Mouse (Mus musculus) CH12.LX (cell line): ENCODE results near the gene Fam186a. TPM values are rescaled to one million over a fixed set of nuclear protein-coding genes. Genes with fewer than 3 reads are reported as not detected.
"Not testable (repeated sequence)": the region's sequence is repeated elsewhere in the genome, so short reads cannot be mapped to it uniquely, and the experiment has no call there.

Experiments used
- DNase-seq: peaks from one replicate; pipeline ENCODE4 v3.0.0-alpha.2; 2013; ENCODE audit errors: extremely low read depth
- H3K27ac ChIP-seq: 2 replicates; pipeline ENCODE4 v1.5.1; 2012; ENCODE audit warnings: low read depth, mild to moderate bottlenecking, control low read depth, moderate library complexity; ENCODE audit not compliant: insufficient read depth
- H3K27me3 ChIP-seq: replicated peaks from 2 replicates; pipeline ENCODE3; 2012; ENCODE audit warnings: inconsistent platforms
- H3K36me3 ChIP-seq, 2 experiments: replicated peaks in 1 of 2; 2 replicates each; pipeline versions ENCODE3 to v1.6.1; 2012; ENCODE audit warnings: inconsistent platforms in 1 of 2, low read length in 1 of 2, mild to moderate bottlenecking in 1 of 2, mixed read lengths in 1 of 2, moderate library complexity in 1 of 2; ENCODE audit not compliant: control insufficient read depth in 1 of 2, insufficient read depth in 1 of 2
- H3K4me1 ChIP-seq, 2 experiments: 2 replicates each; pipeline ENCODE4 v1.6.1; 2012; ENCODE audit warnings: inconsistent platforms in 1 of 2, moderate library complexity in 1 of 2; ENCODE audit not compliant: insufficient read depth in 2 of 2, control insufficient read depth in 1 of 2
- H3K4me2 ChIP-seq: 2 replicates; pipeline ENCODE4 v1.6.1; 2012; ENCODE audit warnings: low read depth, mild to moderate bottlenecking, control low read depth; ENCODE audit not compliant: poor library complexity, insufficient read depth, severe bottlenecking
- H3K4me3 ChIP-seq, 3 experiments: fragments of 150-350 bp in 1 of 3; sonication (generic) in 1 of 3; replicated peaks in 1 of 3; 2 replicates each; pipeline versions ENCODE3 to v1.5.1; 2011 to 2012; ENCODE audit warnings: low read depth in 2 of 3, low read length in 2 of 3, mild to moderate bottlenecking in 2 of 3, moderate library complexity in 2 of 3, control low read depth in 1 of 3, improper control_type of control experiment in 1 of 3, inconsistent platforms in 1 of 3, mixed read lengths in 1 of 3; ENCODE audit not compliant: poor library complexity in 1 of 3
- H3K79me2 ChIP-seq: replicated peaks from 2 replicates; pipeline ENCODE4 v1.6.1; 2012; ENCODE audit warnings: mild to moderate bottlenecking, moderate library complexity; ENCODE audit not compliant: control insufficient read depth, poor library complexity, insufficient read depth, severe bottlenecking; ENCODE audit errors: extremely low read depth
- H3K9ac ChIP-seq: 2 replicates; pipeline ENCODE4 v1.6.1; 2012; ENCODE audit warnings: low read depth, mild to moderate bottlenecking, control low read depth, moderate library complexity; ENCODE audit not compliant: insufficient read depth
- H3K9me3 ChIP-seq: replicated peaks from 2 replicates; pipeline ENCODE3; 2012; ENCODE audit warnings: low read length, inconsistent platforms, mixed read lengths
- BHLHE40 ChIP-seq: IDR thresholded peaks from 2 replicates; pipeline ENCODE4 v1.6.1; 2011; ENCODE audit warnings: mild to moderate bottlenecking, low read depth, low read length, improper control_type of control experiment
- CHD1 ChIP-seq: IDR thresholded peaks from 2 replicates; pipeline ENCODE4 v1.6.1; 2012; ENCODE audit warnings: low read depth, low read length, improper control_type of control experiment, inconsistent platforms
- CHD2 ChIP-seq: IDR thresholded peaks from 2 replicates; pipeline ENCODE4 v1.6.1; 2011; ENCODE audit warnings: low read length, improper control_type of control experiment
- E2F4 ChIP-seq: IDR thresholded peaks from 2 replicates; pipeline ENCODE4 v1.6.1; 2011; ENCODE audit warnings: low read depth, low read length, improper control_type of control experiment; ENCODE audit not compliant: insufficient replicate concordance
- ELF1 ChIP-seq: IDR thresholded peaks from 2 replicates; pipeline ENCODE4 v1.6.1; 2014; ENCODE audit warnings: low read depth, mild to moderate bottlenecking, inconsistent platforms, low read length, improper control_type of control experiment
- EP300 ChIP-seq: IDR thresholded peaks from 2 replicates; pipeline ENCODE4 v1.6.1; 2011; ENCODE audit warnings: low read length, improper control_type of control experiment
- HCFC1 ChIP-seq: IDR thresholded peaks from 2 replicates; pipeline ENCODE4 v1.6.1; 2012; ENCODE audit warnings: low read depth, mild to moderate bottlenecking, inconsistent platforms, low read length, improper control_type of control experiment
- IRF4 ChIP-seq: IDR thresholded peaks from 2 replicates; pipeline ENCODE4 v1.6.1; 2014; ENCODE audit warnings: low read depth, mild to moderate bottlenecking, inconsistent platforms, low read length, improper control_type of control experiment
- JUND ChIP-seq: conservative IDR thresholded peaks from 2 replicates; pipeline ENCODE4 v1.6.1; 2011; ENCODE audit warnings: low read depth, low read length, improper control_type of control experiment
- KAT2A ChIP-seq: IDR thresholded peaks from 2 replicates; pipeline ENCODE4 v1.6.1; 2012; ENCODE audit warnings: low read length, improper control_type of control experiment, inconsistent platforms; ENCODE audit not compliant: insufficient replicate concordance
- MEF2A ChIP-seq: IDR thresholded peaks from 2 replicates; pipeline ENCODE4 v1.6.1; 2014; ENCODE audit warnings: low read depth, mild to moderate bottlenecking, inconsistent platforms, low read length, improper control_type of control experiment, borderline replicate concordance
- MXI1 ChIP-seq: IDR thresholded peaks from 2 replicates; pipeline ENCODE4 v1.6.1; 2011; ENCODE audit warnings: mild to moderate bottlenecking, low read depth, low read length, improper control_type of control experiment
- MYC ChIP-seq: IDR thresholded peaks from 2 replicates; pipeline ENCODE4 v1.6.1; 2011; ENCODE audit warnings: low read depth, mild to moderate bottlenecking, improper control_type of control experiment, low read length
- NRF1 ChIP-seq: IDR thresholded peaks from 2 replicates; pipeline ENCODE4 v1.6.1; 2014; ENCODE audit warnings: low read depth, mild to moderate bottlenecking, inconsistent platforms, low read length, improper control_type of control experiment, moderate library complexity
- PAX5 ChIP-seq: IDR thresholded peaks from 2 replicates; pipeline ENCODE4 v1.6.1; 2012; ENCODE audit warnings: low read length, inconsistent platforms, mixed read lengths
- POLR2AphosphoS2 ChIP-seq: IDR thresholded peaks from 2 replicates; pipeline ENCODE4 v1.6.1; 2011; ENCODE audit warnings: low read depth, low read length, improper control_type of control experiment
- RAD21 ChIP-seq: IDR thresholded peaks from 2 replicates; pipeline ENCODE4 v1.6.1; 2011; ENCODE audit warnings: low read depth, mild to moderate bottlenecking, low read length, improper control_type of control experiment, moderate library complexity
- RCOR1 ChIP-seq: conservative IDR thresholded peaks from 2 replicates; pipeline ENCODE4 v1.6.1; 2012; ENCODE audit warnings: low read depth, mild to moderate bottlenecking, inconsistent platforms, low read length, improper control_type of control experiment
- TBP ChIP-seq: conservative IDR thresholded peaks from 2 replicates; pipeline ENCODE4 v1.6.1; 2011; ENCODE audit warnings: low read depth, low read length, improper control_type of control experiment
- USF1 ChIP-seq: IDR thresholded peaks from 2 replicates; pipeline ENCODE4 v1.6.1; 2014; ENCODE audit warnings: low read depth, mild to moderate bottlenecking, inconsistent platforms, low read length, improper control_type of control experiment
- USF2 ChIP-seq: conservative IDR thresholded peaks from 2 replicates; pipeline ENCODE4 v1.6.1; 2011; ENCODE audit warnings: low read depth, low read length, improper control_type of control experiment
- ZKSCAN1 ChIP-seq: IDR thresholded peaks from 2 replicates; pipeline ENCODE4 v1.6.1; 2012; ENCODE audit warnings: low read depth, inconsistent platforms, low read length, improper control_type of control experiment, borderline replicate concordance
- ZMIZ1 ChIP-seq: IDR thresholded peaks from 2 replicates; pipeline ENCODE4 v1.6.1; 2012; ENCODE audit warnings: low read depth, mild to moderate bottlenecking, inconsistent platforms, low read length, improper control_type of control experiment
- ZNF384 ChIP-seq: IDR thresholded peaks from 2 replicates; pipeline ENCODE4 v1.6.1; 2012; ENCODE audit warnings: low read depth, low read length, improper control_type of control experiment, inconsistent platforms
- dilution Hi-C: fragments of 300-500 bp; cut with MboI; formaldehyde crosslinking; loops from 2 replicates; pipeline ENCODE4 v1.14.3; 2020; ENCODE audit warnings: low sequenced_read_pairs; ENCODE audit not compliant: extremely low pct_unique_long_range_greater_than_20kb, extremely low pct_ligation_motif_present
- in situ Hi-C: fragments of 300-500 bp; cut with MboI; formaldehyde crosslinking; loops from 3 replicates; pipeline ENCODE4 v1.14.3; 2019; ENCODE audit warnings: low sequenced_read_pairs, low pct_ligation_motif_present, low pct_unique_long_range_greater_than_20kb, mixed read lengths
- polyA plus RNA-seq: library from polyadenylated mRNA; unstranded; fragments of >175 nt; gene quantifications from 2 replicates; pipeline ENCODE4 v1.2.1, GENCODE M21; 2012; ENCODE audit warnings: low read depth; ENCODE audit not compliant: insufficient read length
- total RNA-seq, 2 experiments: library from RNA; depleted of rRNA; stranded (reverse); fragments of 300-350 nt in 1 of 2; fragments of >200 nt in 1 of 2; gene quantifications; 2 replicates each; pipeline ENCODE4 v1.2.3; 2012 to 2014

Fam186a gene
- total and polyA plus RNA-seq, 3 experiments, result not detected

DNA sequence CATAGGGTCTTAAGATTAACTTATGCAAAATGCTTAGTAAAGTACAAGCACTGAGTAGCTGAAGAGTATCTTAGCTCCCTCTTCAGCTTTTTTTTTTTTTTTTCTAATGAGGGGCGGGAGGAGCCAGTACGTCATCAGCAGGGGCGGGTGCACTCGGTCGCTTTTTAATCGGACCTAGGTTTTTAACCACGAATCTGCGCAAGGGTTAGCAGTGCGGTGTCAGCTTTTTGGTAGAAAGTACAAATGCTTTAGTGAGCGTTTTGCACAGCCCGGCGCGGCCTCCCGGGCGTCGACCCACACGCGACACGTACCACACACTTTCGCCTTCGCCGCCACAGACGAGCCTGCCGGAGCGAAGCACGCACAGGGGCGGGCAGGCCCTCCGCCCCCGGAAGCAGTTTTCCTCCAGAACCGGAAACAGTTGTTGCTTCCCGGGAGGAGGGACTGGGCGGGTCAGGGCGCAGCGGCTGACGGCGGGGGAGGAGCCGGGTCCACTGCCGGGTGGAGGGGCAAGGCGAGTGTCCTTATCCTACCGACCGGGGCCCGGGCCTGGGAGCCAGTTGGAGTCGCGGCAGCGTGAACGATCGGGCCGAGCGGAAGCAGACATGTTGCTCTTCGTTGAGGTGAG is 5.6 kb upstream of the Fam186a start (continued):
- peak; percentile 95 for TF ChIP-seq KAT2A
- peak; percentile 91 for TF ChIP-seq ZMIZ1
- TF ChIP-seq USF2, result no peak
- no peak for TF ChIP-seq USF1
- no peak for TF ChIP-seq CHD1
- peak; percentile 68; the same call in 1 of the 2 replicates for TF ChIP-seq IRF4
- TF ChIP-seq NRF1, result peak; percentile 52
- TF ChIP-seq PAX5, result no peak
- no peak for TF ChIP-seq RAD21
- no peak for TF ChIP-seq JUND
- TF ChIP-seq RCOR1, result 0 out of 2 replicates have a peak, but pooled peaks have one; percentile 52
- TF ChIP-seq MXI1, result no peak
- TF ChIP-seq POLR2AphosphoS2, result peak; percentile 89
- no peak; the same call in 1 of the 2 replicates for TF ChIP-seq ZKSCAN1
- TF ChIP-seq ZNF384, result peak; percentile 99
- peak; percentile 91 for TF ChIP-seq ELF1
- TF ChIP-seq HCFC1, result peak; percentile 93
- peak; percentile 63 for TF ChIP-seq MEF2A
- TF ChIP-seq BHLHE40, result peak; percentile 53
- peak; percentile 60; the same call in 1 of the 2 replicates for TF ChIP-seq TBP
- no peak; the same call in 1 of the 2 replicates for TF ChIP-seq MYC
- no peak for TF ChIP-seq E2F4

DNA sequence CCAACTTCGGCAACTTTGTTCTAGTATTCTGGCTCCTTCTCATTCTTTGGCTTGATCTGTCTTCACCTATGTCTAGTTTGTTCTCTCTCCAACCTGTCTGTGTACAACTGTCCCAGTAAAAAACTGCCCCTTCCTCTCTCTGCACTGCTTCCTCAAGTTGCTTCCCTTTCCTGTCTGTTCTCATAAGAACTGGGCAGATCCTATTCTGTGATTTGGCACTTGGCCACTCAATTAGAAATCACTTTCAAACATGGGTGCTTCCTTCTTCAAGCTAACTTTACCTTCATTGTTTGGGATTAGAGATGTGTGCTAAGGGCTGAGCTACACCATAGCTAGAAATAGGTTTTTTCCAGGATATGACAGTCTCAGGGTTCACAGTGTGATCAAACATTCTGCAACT is 3.7 kb upstream of the Fam186a start:
- Histone ChIP-seq H3K36me3 (peaks cover 0 to 3% of the 10 kb centered on the region in 2 experiments), H3K9ac (no peak overlapping the region), H3K27ac (no peak overlapping the region), H3K4me1 (peaks cover 0 to 30% of the 10 kb centered on the region in 2 experiments; a peak in 2 of 4 replicates), H3K9me3 (no peaks in the 10 kb centered on the region), H3K4me2 (no peak overlapping the region), H3K4me3 (no peak overlapping the region), H3K27me3 (no peaks in the 10 kb centered on the region), H3K79me2 (peaks cover 27% of the 10 kb centered on the region)
- in situ Hi-C loops (no loop called here), dilution Hi-C loops (no loop called here)
- TF ChIP-seq USF1, result no peak
- no peak for TF ChIP-seq CHD2
- no peak for TF ChIP-seq ZMIZ1
- TF ChIP-seq JUND, result no peak
- no peak for TF ChIP-seq E2F4
- TF ChIP-seq MXI1, result no peak
- TF ChIP-seq USF2, result no peak
- no peak for TF ChIP-seq HCFC1
- no peak for TF ChIP-seq TBP
- no peak for TF ChIP-seq EP300
- no peak for DNase-seq

DNA sequence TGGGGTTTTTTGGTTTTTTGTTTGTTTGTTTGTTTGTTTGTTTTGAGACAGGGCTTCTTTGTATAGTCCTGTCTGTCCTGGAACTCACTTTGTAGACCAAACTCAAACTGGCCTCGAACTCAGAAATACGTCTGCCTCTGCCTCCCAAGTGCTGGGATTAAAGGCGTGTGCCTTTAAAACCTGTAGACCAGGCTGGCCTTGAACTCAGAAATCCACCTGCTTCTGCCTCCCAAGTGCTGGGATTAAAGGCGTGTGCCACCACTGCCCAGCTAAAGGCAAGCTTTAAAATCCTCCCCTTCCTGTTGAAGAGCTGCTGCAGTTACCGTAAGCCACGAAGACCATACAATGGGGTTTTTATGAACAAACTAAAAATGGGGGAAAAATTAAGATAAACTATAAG is 2.9 kb upstream of the Fam186a start, which contains the start of gene Larp4:
Larp4 (plus strand) TSS at position 301 of the 400 bp plus-strand sequence.
- H3K4me2 ChIP-seq, dilution Hi-C loops, H3K9ac ChIP-seq, H3K27ac ChIP-seq, H3K36me3 ChIP-seq, in situ Hi-C loops, H3K9me3 ChIP-seq, H3K4me3 ChIP-seq, H3K27me3 ChIP-seq, DNase-seq: not testable (repeated sequence)
- H3K79me2 ChIP-seq, result peaks cover 18% of the 10 kb centered on the region
- H3K4me1 ChIP-seq, result peaks cover 0 to 23% of the 10 kb centered on the region in 2 experiments; a peak in 2 of 4 replicates
